Mouse (Mus musculus) gastrocnemius, postnatal 14 days (tissue): Measurements from ENCODE around the gene Tmtc4. TPM values are rescaled to one million over a fixed set of nuclear protein-coding genes. Genes with fewer than 3 reads are reported as not detected.

Experiments used
- DNase-seq: peaks from one replicate; pipeline ENCODE4 v3.0.0; 2021; ENCODE audit warnings: mixed read lengths
- intact Hi-C: fragments of 180-260 bp; cut with DNase I; formaldehyde crosslinking; loops from one replicate; pipeline ENCODE4 v1.15.1; 2025; ENCODE audit warnings: low total_unique reads
- total RNA-seq, 2 experiments: library from RNA; stranded (reverse); gene quantifications; 2 replicates each; pipeline ENCODE4 v1.2.3; 2021

Gene Tmtc4
- total RNA-seq, 2 experiments from 2014 or later: 5.7 to 6.7 TPM

DNA sequence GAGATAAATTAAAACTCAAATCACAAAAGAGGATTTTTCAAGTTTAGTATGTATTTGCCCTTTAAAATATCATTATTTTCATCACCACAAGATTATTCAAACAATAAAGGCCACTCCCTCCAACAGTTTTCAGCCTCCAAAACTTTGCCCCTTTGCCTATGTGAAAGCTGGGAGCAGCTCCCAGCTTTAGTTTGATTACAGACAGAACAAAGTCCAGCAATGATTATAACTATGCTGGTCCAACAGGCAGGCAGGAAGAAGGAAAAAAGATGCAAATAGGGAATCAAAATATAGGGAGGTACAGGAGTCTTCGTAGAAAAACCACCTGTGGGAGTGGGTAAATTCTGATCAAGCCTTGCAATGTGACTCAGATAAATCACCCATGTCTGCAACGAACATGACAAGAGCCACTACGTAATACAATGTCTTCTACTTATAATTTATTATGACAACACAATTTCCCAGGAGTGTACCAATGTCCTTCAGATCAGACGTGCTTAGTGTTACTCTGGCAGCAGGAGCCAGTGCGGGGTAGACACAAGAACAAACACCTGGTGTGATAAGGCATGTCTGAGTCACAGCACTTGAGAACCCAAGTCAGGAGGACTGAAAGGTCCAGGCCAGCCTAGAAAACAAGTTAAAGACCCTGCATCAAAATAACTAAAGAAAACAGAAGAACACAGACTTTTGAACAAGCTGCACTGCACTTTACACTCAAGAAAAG, 74.3 kb downstream of the Tmtc4 start:
- intact Hi-C loops: no loop called here
- DNase-seq: no peak

DNA sequence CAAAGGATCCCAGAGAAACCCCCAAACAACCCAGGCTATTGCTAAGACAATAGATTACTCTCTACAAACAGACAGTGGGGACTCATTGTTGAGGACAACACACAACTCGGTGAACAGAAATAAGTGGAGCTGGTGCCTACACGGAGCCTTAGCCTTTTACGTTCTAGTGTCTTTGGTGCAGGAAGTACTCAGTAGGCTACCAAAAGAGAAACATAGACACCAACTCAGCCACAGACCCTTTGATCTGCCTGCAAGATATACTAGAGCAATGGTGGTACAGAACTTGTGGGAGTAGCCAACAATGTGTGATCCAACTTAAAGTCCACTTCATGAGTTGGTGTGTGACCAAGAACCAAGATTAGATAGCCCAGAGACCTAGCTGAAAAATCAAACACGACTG, 75.8 kb downstream of the Tmtc4 start:
- DNase-seq: no peak
- intact Hi-C loops: no loop called here

DNA sequence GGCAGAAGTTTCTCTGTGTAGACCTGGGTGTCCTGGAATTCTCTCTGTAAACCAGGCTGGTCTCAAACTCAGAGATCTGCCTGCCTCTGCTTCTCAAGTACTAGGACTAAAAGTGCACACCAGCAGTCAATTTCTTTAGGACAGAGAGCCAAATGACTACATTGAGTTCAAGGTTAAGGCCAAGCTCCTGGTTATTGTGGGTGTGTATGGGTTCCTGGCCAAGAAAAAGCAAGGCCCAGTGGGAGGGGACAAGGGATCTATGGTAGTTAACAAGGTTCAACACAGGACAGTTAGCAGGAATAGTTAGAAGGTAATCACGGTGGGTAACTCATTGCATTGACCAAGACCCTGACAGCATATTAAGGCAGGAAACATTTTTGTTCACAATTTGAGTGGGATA, 78.8 kb downstream of the Tmtc4 start:
- intact Hi-C loops: no loop called here

DNA sequence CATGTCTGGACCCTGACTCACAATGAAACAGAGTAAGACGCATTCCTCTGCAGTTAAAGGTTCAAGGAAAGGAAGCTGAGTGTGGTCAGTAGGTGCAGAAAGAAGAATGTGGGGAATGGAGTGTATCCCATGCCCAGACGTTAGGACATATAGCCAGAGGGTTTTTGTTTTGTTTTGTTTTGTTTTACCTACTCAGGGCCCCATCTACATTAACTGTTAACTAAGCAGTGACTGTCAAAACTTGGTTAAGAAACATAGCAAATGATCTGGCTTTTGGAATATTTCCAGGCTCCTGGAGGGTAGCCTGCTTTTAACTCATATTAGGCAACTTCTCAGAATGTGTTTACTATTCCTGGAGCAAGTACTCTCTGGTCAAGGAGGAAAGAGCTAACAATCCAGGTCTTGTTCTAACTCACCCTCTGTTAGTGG, 79.9 kb downstream of the Tmtc4 start:
- intact Hi-C loops: no loop called here
- no peak for DNase-seq

More for the DNA sequence above, 78.8 kb downstream of the Tmtc4 start:
- DNase-seq: no peak

DNA sequence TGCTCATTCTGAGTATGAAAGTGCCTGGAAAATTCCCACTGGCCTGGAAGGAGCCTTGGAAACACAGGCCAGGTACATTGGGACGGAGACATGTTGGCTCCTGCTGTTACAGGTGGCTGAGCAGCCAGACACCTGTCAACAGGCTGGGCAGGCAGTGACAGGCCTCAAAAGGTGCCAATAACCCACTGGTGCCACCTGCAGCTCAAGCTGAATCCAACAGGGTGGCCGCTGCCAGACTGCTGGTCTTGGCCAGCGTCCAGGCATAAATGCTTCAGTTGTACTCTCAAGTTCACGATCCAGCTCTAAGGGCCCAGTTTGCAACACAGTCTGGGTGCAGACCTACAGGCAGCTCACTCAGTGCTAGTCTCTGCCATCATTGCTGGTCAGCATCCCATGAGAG, 81.0 kb downstream of the Tmtc4 start:
- intact Hi-C loops: no loop called here
- peak; percentile 63 for DNase-seq

DNA sequence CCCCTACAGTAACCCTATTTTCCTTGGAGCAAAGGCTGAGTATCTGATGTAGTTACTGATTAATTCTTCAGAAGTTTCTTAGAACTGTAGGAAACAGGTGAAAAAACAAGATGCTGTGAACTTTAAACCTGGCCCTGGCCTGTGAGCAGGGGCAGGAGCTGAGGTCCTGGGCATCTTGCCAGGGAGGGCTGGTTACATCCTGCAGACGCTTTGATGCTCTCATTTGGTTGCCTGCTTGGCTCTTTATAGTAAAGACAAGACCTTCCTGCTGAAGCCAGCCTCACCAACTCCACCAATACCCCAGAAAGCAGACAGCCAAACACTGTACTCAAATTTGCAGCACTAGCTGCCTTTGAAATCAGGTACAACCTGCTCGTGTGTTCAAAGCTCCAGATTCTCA, 81.7 kb downstream of the Tmtc4 start:
- DNase-seq: peak; percentile 17
- intact Hi-C loops: no loop called here

DNA sequence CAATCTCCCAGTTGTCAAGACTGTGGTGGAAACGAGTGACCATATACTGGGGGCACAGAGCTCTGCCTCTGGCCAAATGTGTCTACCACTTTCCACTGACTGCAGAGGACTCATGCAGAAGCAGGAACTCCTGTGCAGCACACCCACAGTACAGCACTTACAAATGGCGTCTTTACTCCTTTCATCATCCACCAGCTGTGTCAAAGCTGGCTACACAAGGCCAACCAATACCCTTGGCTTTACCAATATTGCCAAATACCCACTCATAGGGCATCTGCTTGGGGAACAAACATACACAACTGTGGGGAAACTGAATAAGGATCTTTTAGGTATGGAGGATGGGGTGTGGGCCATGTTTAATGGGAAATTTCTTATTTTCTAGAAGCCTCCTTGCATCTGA, 82.1 kb downstream of the Tmtc4 start:
- intact Hi-C loops: no loop called here
- no peak for DNase-seq

DNA sequence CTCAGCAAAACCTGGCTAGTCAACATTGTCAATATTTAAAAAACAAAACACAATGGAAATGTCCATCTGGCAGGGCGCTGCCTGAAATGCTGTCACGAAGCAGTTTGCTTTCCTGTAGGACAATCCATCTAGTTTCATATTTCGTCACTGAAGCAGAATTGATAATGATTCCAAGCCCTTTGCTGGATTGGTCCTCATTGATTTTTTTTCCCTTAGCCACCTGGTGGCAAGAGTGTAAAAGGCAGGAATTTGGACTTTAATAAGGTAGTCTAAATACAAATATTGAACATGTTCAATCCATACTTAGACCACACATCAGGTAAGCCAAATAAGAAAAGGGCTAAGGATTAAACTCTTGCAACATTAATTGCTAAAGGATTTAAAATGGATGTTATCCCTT, 82.7 kb downstream of the Tmtc4 start:
- intact Hi-C loops: no loop called here
- no peak for DNase-seq

DNA sequence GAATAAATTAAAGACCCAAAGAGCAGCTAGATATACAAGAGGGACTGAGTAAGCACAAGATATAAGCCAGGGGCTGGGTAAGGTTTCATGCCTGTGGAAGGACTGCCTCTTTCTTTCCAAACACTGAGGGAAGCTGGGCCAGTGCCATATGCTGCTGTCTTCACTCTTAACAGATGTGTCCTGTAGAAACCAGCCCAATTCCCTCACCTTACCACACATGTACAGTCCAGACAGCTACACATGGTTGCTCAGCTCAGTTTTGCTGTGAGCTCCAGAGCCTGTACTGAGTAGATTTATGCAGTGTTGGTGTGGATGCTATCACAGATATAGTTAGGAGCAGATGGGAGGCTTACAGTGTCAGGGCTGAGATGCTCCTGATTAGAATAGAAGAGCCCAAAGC, 83.2 kb downstream of the Tmtc4 start:
- intact Hi-C loops: no loop called here
- peak; percentile 25 for DNase-seq

DNA sequence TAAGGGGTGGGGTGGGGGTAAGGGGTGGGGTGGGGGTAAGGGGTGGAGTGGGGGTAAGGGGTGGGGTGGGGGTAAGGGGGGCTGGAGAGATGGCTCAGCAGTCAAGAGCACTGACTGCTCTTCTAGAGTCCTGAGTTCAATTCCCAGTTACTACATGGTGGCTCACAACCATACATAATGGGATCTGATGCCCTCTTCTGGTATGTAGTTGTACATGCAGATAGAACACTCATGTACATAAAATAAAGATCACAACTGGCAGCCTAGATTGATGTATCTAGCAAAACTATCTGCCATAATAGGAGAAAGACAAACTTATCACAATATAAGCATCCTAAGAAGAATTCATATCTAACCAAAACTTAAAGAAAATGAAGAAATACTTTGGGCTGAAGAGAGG, 85.3 kb downstream of the Tmtc4 start:
- DNase-seq: no peak
- intact Hi-C loops: no loop called here

DNA sequence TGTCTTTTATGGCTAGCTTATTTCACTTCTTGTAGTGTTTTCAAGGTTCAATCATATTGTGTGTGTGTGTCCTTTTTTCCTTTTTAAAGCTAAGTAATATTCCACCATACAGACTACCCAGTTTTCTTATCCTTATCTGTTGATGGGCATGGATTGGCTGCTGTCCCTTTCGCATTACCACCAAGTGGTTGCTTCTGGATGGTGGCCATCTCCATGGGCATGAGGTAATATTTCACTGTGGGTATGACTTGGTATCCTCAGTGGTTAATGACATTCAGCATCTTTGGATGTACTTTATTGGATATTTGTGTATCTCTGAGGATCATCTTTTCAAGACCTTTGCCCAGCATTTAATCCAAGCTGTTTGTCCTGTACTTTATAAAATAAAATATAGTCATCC, 87.7 kb downstream of the Tmtc4 start:
- DNase-seq: no peak
- intact Hi-C loops: no loop called here

DNA sequence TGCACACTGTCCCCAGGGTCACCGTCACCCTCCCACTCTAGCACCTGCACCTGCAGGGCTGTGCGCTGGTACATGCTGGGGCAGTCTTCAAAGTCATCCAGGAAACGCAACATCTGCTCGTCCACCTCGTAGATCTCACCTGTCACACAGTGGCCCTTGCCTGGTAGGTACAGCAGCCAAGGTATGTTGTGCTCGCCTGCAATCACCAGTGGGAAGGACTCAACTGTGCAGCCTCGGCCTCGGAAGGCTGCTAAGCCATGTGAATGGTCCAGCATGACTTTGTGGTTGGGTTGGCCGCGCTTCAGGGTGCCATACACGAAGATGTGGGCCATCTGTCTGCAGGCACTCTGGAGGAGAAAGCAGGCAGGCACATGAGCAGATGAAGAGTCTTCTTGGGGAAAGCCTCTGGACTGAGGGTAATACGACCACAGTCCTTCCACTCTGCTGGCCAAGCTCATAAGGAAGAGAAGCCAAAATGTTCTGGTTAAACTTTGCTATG, 92.3 kb downstream of the Tmtc4 start:
- DNase-seq: no peak
- intact Hi-C loops: no loop called here

DNA sequence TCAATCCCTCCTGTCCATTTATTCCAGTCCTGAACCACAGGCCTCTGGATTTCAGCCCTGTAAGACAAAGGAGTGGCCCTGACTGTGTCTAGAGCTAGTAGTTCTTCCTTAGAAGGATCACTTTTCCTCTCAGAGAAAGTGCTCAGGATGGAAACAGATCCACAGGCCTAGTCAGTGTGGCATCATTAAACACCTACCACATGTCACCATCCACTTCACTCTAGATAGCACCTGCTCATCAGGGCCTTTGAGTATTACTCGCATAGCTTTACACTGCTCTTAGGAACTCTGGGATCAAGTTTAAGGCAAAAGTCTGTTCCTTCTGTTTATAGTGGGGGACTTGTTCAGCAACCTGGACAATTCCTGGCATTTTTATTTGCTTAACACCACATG, 95.4 kb downstream of the Tmtc4 start:
- intact Hi-C loops: loop anchor here (10.0 kb wide), 1 partner anchor 404 kb away; no protein-coding TSS in a partner anchor
- no peak for DNase-seq

DNA sequence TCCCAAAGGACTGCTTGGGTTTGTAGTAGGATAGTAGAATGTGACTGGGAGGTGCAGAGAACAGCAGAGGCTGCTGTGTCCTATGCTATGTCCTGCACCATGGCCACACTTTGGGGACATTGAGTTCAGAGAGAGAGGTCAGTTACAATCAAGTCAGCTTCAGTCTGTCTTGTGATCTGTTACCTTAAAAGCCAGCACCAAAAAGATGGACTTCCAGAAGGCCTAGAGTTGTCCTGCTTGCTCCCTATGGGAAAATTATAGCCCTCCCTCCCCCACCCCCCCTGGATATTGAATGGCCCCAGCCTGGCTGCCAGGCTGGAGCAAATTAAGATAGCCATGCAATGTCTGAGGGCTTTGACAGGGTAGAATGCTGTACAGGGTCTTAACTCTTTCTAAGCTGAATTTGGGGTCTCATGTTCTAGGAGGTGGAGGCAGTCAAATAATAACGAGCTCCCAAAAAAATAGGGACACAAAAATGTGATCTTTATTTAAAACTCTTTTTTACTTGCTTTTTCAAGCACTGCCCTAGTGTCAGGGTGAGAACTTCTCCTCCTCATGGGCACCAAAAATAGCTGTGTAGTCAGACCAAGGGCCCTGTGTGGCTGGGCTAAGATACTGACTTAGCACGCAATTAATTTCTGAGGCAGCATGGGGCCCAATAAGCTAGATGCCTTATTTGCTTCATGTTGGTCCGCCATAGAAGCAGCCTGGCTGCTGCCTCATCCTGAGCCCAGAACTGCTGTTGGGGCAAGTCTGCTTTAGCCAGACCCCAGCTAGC, 95.9 kb downstream of the Tmtc4 start:
- no peak for DNase-seq
- intact Hi-C loops: loop anchor here (10.0 kb wide), 1 partner anchor 403 kb away; no protein-coding TSS in a partner anchor

DNA sequence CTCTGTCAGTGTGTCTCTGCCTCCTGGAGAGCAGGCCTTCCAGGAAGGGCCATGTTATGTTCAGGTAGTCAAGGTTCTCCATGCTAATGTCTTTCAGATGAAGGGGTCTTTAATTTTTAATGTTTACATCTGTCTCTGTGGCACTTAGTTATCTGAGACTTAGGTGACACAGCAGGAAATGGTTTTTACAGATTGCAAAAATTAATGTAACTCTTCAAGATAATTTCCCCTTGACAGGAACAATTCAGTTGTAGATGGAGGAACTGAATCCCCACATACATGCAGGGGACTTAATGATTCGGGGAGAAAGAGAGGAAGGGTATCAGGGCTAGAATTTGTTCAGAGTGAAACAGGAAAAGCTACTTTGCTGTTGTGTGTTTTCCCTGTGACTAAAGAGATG, 96.6 kb downstream of the Tmtc4 start:
- intact Hi-C loops: loop anchor here (10.0 kb wide), 1 partner anchor 402 kb away; no protein-coding TSS in a partner anchor

DNA sequence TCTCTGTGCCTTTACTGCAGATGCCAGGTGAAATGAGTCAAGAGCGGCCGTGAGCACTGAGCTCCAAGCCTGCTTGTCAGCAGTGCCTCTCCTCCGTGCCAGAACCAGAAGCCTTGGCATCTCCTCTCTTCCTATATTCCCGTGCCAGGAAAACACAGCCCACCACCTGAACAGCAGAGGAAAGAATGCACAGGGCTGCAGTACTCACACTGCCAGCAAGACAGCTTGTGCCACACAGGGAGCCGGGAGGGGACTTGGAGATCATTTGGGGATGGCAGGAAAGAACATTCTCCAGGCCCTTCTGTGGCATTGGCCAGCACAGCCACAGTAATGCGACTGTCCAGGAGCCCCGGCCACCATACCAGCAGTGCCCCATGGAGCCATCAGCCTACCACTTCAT, 97.9 kb downstream of the Tmtc4 start:
- no peak for DNase-seq
- intact Hi-C loops: loop anchor here (10.0 kb wide), 1 partner anchor 401 kb away; no protein-coding TSS in a partner anchor

More for the DNA sequence above, 96.6 kb downstream of the Tmtc4 start:
- no peak for DNase-seq

DNA sequence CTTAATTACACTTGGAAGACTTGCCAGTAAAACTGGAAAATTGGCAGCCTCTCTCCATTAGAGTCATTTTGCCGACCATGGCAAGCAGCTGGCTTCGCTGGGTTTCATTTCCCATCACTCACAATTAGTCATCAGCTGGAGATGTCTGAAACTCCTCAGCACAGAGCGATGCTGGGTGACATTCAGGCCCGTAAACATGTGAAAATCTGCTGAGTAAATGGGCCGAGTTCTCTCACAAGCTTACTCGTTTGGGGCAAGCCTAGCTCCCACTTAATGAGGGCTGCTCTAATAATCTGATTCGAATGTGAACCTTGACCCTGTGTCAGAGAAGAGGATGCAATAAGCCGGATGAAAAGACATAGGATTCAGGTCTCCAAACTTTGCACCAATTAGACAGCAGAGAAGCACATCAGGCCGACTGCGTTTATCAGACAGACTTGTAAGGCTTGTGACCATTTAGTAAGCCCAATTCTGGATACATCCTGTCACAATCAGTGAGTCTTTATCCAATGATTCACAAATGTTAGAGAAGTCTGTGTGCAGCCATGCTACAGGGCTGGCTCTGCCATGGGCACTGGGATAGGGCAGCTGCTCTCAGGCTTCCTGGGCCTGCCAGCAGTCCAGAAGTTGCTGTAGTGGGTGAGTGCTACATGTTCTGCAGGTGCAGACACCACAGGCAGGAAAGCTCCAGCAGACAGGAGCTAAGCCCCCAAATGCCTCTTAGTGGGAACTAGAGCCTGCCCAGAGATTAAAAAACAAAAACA, 99.8 kb downstream of the Tmtc4 start:
- intact Hi-C loops: loop anchor here (10.0 kb wide), 1 partner anchor 399 kb away; no protein-coding TSS in a partner anchor
- DNase-seq: no peak

DNA sequence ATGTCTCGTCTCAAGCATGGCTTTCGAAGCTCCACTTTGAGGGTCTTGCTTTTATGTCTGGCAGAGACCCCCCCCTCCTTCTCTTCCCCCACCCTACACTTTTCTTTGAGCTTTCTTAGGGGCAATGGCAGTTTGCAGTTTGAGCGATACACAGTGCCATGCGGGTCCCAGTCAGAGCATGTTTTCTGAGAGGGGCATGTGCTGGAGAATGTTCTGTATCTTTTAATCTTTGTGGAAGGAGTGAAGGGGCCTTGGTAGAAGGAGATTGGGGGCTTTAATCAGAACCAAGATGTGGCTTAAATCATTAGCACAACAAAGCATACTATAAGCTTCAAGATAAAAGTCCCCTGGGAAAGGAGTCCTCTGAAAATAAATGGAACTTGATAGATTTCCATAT, 100.4 kb downstream of the Tmtc4 start:
- no peak for DNase-seq
- intact Hi-C loops: loop anchor here (10.0 kb wide), 1 partner anchor 399 kb away; no protein-coding TSS in a partner anchor

DNA sequence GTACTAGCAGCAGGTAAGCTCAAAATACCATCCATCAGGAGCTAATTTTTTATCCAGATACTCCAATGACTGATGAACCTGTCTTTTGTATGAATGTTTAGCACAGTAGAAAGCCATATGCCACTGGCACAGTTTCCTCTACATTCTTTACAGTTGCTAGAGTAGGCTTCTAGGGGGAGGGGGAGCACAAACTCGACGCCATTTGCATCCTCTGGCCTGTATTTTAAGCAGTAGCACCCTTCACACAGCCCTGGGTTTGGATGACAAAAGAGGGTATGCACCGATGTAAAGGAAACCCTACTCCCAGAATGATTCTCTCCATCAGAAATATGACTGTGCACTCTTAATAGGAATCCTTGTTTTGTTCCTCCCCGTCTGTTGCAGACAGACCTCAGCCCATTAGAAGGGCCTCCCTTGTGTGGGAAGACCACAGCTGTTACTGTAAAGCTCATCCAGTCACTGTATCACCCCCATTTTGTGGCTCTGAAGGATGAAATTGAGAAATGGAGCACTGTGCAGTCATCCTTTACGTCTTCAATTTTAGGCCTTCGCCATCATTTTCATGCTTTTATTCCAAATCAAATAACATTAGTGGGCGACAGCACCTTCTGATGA, 100.9 kb downstream of the Tmtc4 start:
- intact Hi-C loops: loop anchor here (10.0 kb wide), 1 partner anchor 398 kb away; no protein-coding TSS in a partner anchor
- DNase-seq: no peak
